ENCODE assay signal across 8 mouse cellular contexts in the genomic region with DNA sequence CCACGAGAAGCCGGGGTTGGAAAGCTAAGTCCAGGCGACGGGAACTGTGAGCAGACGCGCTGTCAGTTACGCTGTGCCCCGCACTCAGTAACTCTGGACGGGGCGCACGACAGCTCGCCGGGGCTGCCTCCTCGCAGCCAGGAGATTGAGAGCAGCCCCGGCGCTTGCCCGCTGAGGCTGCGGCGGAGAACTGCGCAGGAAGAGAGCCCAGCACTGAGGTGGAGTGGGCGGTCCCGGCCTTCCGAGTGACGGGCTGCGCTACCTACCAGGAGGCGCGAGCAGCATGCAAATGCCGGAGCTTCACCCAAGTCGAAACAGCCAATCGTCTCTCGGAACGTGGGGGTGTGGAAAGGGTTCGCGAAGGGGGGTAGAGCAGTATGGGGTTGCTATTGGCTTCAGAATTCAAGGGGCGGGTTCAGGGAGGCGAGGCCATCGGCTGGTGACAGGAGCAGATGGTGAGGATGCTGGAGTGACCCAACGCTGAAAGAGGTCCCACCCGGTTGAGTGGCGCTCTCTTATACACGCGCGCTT. TPM values are rescaled to one million over a fixed set of nuclear protein-coding genes. Genes with fewer than 3 reads are reported as not detected.
DNase-seq lines count a peak whose midpoint lies in the region; ATAC-seq and TF ChIP-seq lines count a peak whose summit lies in the region.

A gene (minus strand): TSS at position 200 of the 531 bp plus-strand sequence.

- peaks cover 83% of the 10 kb centered on the region for H3K27me3 ChIP-seq in forebrain, embryonic 15.5 days
- H3K27me3 ChIP-seq in liver, postnatal 0 days (ENCODE audit: insufficient read depth, low read length), result peaks cover 72% of the 10 kb centered on the region
- H3K27me3 ChIP-seq in neural tube, embryonic 13.5 days, result peaks cover 64% of the 10 kb centered on the region

- H3K4me1 ChIP-seq in forebrain, embryonic 15.5 days, result peaks cover 53% of the 10 kb centered on the region
- H3K4me1 ChIP-seq in liver, postnatal 0 days (ENCODE audit: insufficient read depth), result peaks cover 18% of the 10 kb centered on the region; the same call in 1 of the 2 replicates
- H3K4me1 ChIP-seq in neural tube, embryonic 13.5 days (replicated peaks), result peaks cover 72% of the 10 kb centered on the region

- no peak for TF ChIP-seq CTCF in liver, postnatal 0 days (IDR thresholded peaks at IDR 0.05; ENCODE audit: low read depth)

- peak; percentile 98 for DNase-seq in CD4-positive helper T cell, adult 2 months (ENCODE audit: low read depth, low spot score)
- DNase-seq in c-Kit-positive CD71-negative TER-119-negative erythroid progenitor cells, embryonic 14.5 days (ENCODE audit: low read depth), result peak; percentile 86
- DNase-seq in heart, postnatal 14 days, result peak; percentile 89 to 90
- DNase-seq in large intestine, adult 2 months (ENCODE audit: low read depth, low spot score), result peak; percentile 97
- DNase-seq in liver, postnatal 0 days, result peak; percentile 91
- peak; percentile 72 for DNase-seq in telencephalon, adult 2 months (ENCODE audit: low read depth, low spot score)

- H3K36me3 ChIP-seq in forebrain, embryonic 15.5 days, result no peaks in the 10 kb centered on the region
- no peaks in the 10 kb centered on the region for H3K36me3 ChIP-seq in liver, postnatal 0 days (replicated peaks; ENCODE audit: insufficient read depth, low read length)
- H3K36me3 ChIP-seq in neural tube, embryonic 13.5 days, result no peaks in the 10 kb centered on the region

- H3K27ac ChIP-seq in forebrain, embryonic 15.5 days (replicated peaks), result peak within 1 kb of the TSS; percentile 3; the same call in 1 of the 2 replicates
- H3K27ac ChIP-seq in liver, postnatal 0 days (ENCODE audit: low read depth), result peak within 1 kb of the TSS; percentile 89
- H3K27ac ChIP-seq in neural tube, embryonic 13.5 days (replicated peaks), result peak within 1 kb of the TSS; percentile 70

- intact Hi-C loops in heart, postnatal 14 days (cut with DNase I), result loop anchor here (2.0 to 10.0 kb wide), 3 partner anchors 157 to 975 kb away; a partner anchor contains a TSS

- H3K4me2 ChIP-seq in forebrain, embryonic 15.5 days (replicated peaks), result peak within 1 kb of the TSS; percentile 92
- H3K4me2 ChIP-seq in liver, postnatal 0 days (ENCODE audit: low read depth, low read length), result peak within 1 kb of the TSS; percentile 75
- peak within 1 kb of the TSS; percentile 89 for H3K4me2 ChIP-seq in neural tube, embryonic 13.5 days

- H3K4me3 ChIP-seq in forebrain, embryonic 15.5 days, result peak within 1 kb of the TSS; percentile 48
- peak within 1 kb of the TSS; percentile 67 for H3K4me3 ChIP-seq in liver, postnatal 0 days (ENCODE audit: low read depth, low read length)
- H3K4me3 ChIP-seq in neural tube, embryonic 13.5 days, result peak within 1 kb of the TSS; percentile 73

- ATAC-seq in forebrain, embryonic 15.5 days (replicated peaks), result peak; percentile 96
- peak; percentile 88 for ATAC-seq in liver, postnatal 0 days
- ATAC-seq in neural tube, embryonic 13.5 days (ENCODE audit: low read depth), result peak; percentile 97

- H3K9ac ChIP-seq in forebrain, embryonic 15.5 days (replicated peaks), result peak within 1 kb of the TSS; percentile 41
- H3K9ac ChIP-seq in liver, postnatal 0 days (replicated peaks), result peak within 1 kb of the TSS; percentile 77
- H3K9ac ChIP-seq in neural tube, embryonic 13.5 days, result peak within 1 kb of the TSS; percentile 84

- peak; percentile 72 for TF ChIP-seq EP300 in liver, postnatal 0 days (IDR thresholded peaks at IDR 0.05; ENCODE audit: low read depth)

- no peaks in the 10 kb centered on the region for H3K9me3 ChIP-seq in forebrain, embryonic 15.5 days
- H3K9me3 ChIP-seq in liver, postnatal 0 days (ENCODE audit: low read length), result no peaks in the 10 kb centered on the region
- H3K9me3 ChIP-seq in neural tube, embryonic 13.5 days, result no peaks in the 10 kb centered on the region

- WGBS in forebrain, embryonic 15.5 days, result under 1% methylated on average over 43 of the region's 43 CpGs
- under 1% methylated on average over 43 of the region's 43 CpGs for WGBS in large intestine, adult 2 months
- 1% methylated on average over 43 of the region's 43 CpGs for WGBS in liver, postnatal 0 days (ENCODE audit: insufficient replicate concordance)
- under 1% methylated on average over 43 of the region's 43 CpGs for WGBS in neural tube, embryonic 13.5 days

RNA-seq across cellular contexts. Expression of the gene that starts here (rescaled TPM):
- 4.3 and 4.4 TPM in 2 replicates for polyA plus RNA-seq in forebrain, embryonic 15.5 days (2015; fragmentation: Nextera tagmentation; extraction: Ambion mirVana)
- total RNA-seq in heart, postnatal 14 days (2021), result 1 to 10 TPM; 1.3 TPM
- 2.5 and 2.6 TPM in 2 replicates for polyA plus RNA-seq in large intestine, adult 2 months (2012; rRNA removed)
- polyA plus RNA-seq in liver, postnatal 0 days (2015; fragmentation: Nextera tagmentation; extraction: Ambion mirVana), result 20.0 and 21.1 TPM in 2 replicates
- 7.3 and 9.4 TPM in 2 replicates for polyA plus RNA-seq in neural tube, embryonic 13.5 days (2015; fragmentation: Nextera tagmentation; extraction: Ambion mirVana)

Comparison
In these comparisons a context has a peak if more than half of its experiments do, and no peak if none do; other contexts are left out.
1. Peak in every context shown above with its lines: DNase-seq, ATAC-seq, H3K4me3 ChIP-seq and H3K27ac ChIP-seq.
2. H3K27ac ChIP-seq: peak in every context shown above with its lines; median percentile 89 in liver, postnatal 0 days; 70 in neural tube, embryonic 13.5 days; 3 in forebrain, embryonic 15.5 days.